Mouse (Mus musculus) heart, embryonic 10.5 days (tissue): ENCODE measurements around the gene Susd4. TPM values are rescaled to one million over a fixed set of nuclear protein-coding genes. Genes with fewer than 3 reads are reported as not detected.

Source experiments
- DNase-seq: peaks from one replicate; pipeline ENCODE4 v3.0.0-alpha.2; 2017; ENCODE audit warnings: low spot score
- H3K27ac ChIP-seq: fragments of 300-500 bp; sonication (generic); 2 replicates; pipeline ENCODE4 v1.5.1; 2016; ENCODE audit warnings: mild to moderate bottlenecking
- H3K27me3 ChIP-seq: fragments of 300-500 bp; sonication (generic); 2 replicates; pipeline ENCODE4 v1.6.1; 2016; ENCODE audit warnings: mild to moderate bottlenecking; ENCODE audit not compliant: poor library complexity, insufficient read depth, severe bottlenecking
- H3K36me3 ChIP-seq: fragments of 300-500 bp; sonication (generic); 2 replicates; pipeline ENCODE4 v1.6.1; 2016; ENCODE audit warnings: mild to moderate bottlenecking, moderate library complexity
- H3K4me1 ChIP-seq: fragments of 300-500 bp; sonication (generic); 2 replicates; pipeline ENCODE4 v1.6.1; 2016; ENCODE audit warnings: mild to moderate bottlenecking
- H3K4me3 ChIP-seq: fragments of 300-500 bp; sonication (generic); 2 replicates; pipeline ENCODE4 v1.5.1; 2016; ENCODE audit warnings: mild to moderate bottlenecking, moderate library complexity
- H3K9me3 ChIP-seq: fragments of 300-500 bp; sonication (generic); 2 replicates; pipeline ENCODE4 v1.6.1; 2016; ENCODE audit warnings: mild to moderate bottlenecking, moderate library complexity
- WGBS: fragments of 180-500 bp; shearing (Covaris S2); methylation state at CpG from one replicate; pipeline ENCODE4 v1.1.7; 2016; 5-methylcytosine and 5-hydroxymethylcytosine counted together
- polyA plus RNA-seq: library from polyadenylated mRNA; unstranded; fragments of >200 nt; fragmentation: Nextera tagmentation; extraction: Ambion mirVana; gene quantifications from 2 replicates; pipeline ENCODE4 v1.2.1, GENCODE M21; 2016

Gene Susd4
- polyA plus RNA-seq, 1 experiment from 2014 or later, result 9.4 TPM

GRCm38 (mm10) chr1:182794628-182795027 lies 31.0 kb downstream of the Susd4 start:
- Histone ChIP-seq H3K36me3 (no peaks in the 10 kb centered on the region), H3K27me3 (no peaks in the 10 kb centered on the region), H3K4me1 (peaks cover 48% of the 10 kb centered on the region), H3K4me3 (no peak overlapping the region), H3K9me3 (no peaks in the 10 kb centered on the region), H3K27ac (no peak overlapping the region)
- 76% methylated on average over 9 of the region's 9 CpGs for WGBS
- DNase-seq, result peak; percentile 60

GRCm38 (mm10) chr1:182797048-182797447 lies 33.4 kb downstream of the Susd4 start:
- Histone ChIP-seq H3K4me1 (peaks cover 40% of the 10 kb centered on the region), H3K4me3 (no peak overlapping the region), H3K27me3 (0 out of 2 replicates have a peak, but pooled peaks cover 5% of the 10 kb centered on the region), H3K27ac (peak overlapping the region; percentile 62; the same call in 1 of the 2 replicates), H3K9me3 (no peaks in the 10 kb centered on the region), H3K36me3 (no peaks in the 10 kb centered on the region)
- DNase-seq, result no peak
- 60% methylated on average over 14 of the region's 14 CpGs for WGBS

GRCm38 (mm10) chr1:182801590-182801989 lies 37.9 kb downstream of the Susd4 start:
- no peak for DNase-seq
- WGBS, result 58% methylated on average over 2 of the region's 2 CpGs
- 0 out of 2 replicates have a peak, but pooled peaks cover 9% of the 10 kb centered on the region for H3K27me3 ChIP-seq
- no peaks in the 10 kb centered on the region for H3K36me3 ChIP-seq
- no peak overlapping the region for H3K4me3 ChIP-seq
- H3K4me1 ChIP-seq, result peaks cover 11% of the 10 kb centered on the region
- no peaks in the 10 kb centered on the region for H3K9me3 ChIP-seq
- H3K27ac ChIP-seq, result no peak overlapping the region

GRCm38 (mm10) chr1:182802891-182803290 lies 39.2 kb downstream of the Susd4 start:
- Histone ChIP-seq H3K27me3 (0 out of 2 replicates have a peak, but pooled peaks cover 9% of the 10 kb centered on the region), H3K27ac (no peak overlapping the region), H3K36me3 (no peaks in the 10 kb centered on the region), H3K9me3 (no peaks in the 10 kb centered on the region), H3K4me3 (no peak overlapping the region), H3K4me1 (peaks cover 5% of the 10 kb centered on the region)
- 80% methylated on average over 15 of the region's 15 CpGs for WGBS
- no peak for DNase-seq

GRCm38 (mm10) chr1:182813991-182814390 lies 50.3 kb downstream of the Susd4 start:
- no peak for DNase-seq
- Histone ChIP-seq H3K27me3 (no peaks in the 10 kb centered on the region), H3K27ac (no peak overlapping the region), H3K36me3 (0 out of 2 replicates have a peak, but pooled peaks cover 4% of the 10 kb centered on the region), H3K4me3 (no peak overlapping the region), H3K4me1 (peaks cover 47% of the 10 kb centered on the region), H3K9me3 (peaks cover 7% of the 10 kb centered on the region)
- 82% methylated on average over 7 of the region's 7 CpGs for WGBS

GRCm38 (mm10) chr1:182814566-182814965 lies 50.9 kb downstream of the Susd4 start:
- Histone ChIP-seq H3K4me1 (peaks cover 52% of the 10 kb centered on the region), H3K27me3 (no peaks in the 10 kb centered on the region), H3K36me3 (0 out of 2 replicates have a peak, but pooled peaks cover 4% of the 10 kb centered on the region), H3K27ac (no peak overlapping the region), H3K9me3 (peaks cover 7% of the 10 kb centered on the region), H3K4me3 (no peak overlapping the region)
- 77% methylated on average over 6 of the region's 6 CpGs for WGBS
- no peak for DNase-seq

GRCm38 (mm10) chr1:182817106-182817505 lies 53.4 kb downstream of the Susd4 start:
- Histone ChIP-seq H3K4me1 (peaks cover 50% of the 10 kb centered on the region), H3K27me3 (no peaks in the 10 kb centered on the region), H3K9me3 (peaks cover 7% of the 10 kb centered on the region), H3K36me3 (0 out of 2 replicates have a peak, but pooled peaks cover 4% of the 10 kb centered on the region), H3K27ac (peak overlapping the region; percentile 29; the same call in 1 of the 2 replicates), H3K4me3 (no peak overlapping the region)
- no peak for DNase-seq
- WGBS, result 32% methylated on average over 5 of the region's 5 CpGs

GRCm38 (mm10) chr1:182817624-182818023 lies 54.0 kb downstream of the Susd4 start:
- no peak for DNase-seq
- H3K4me3 ChIP-seq, result no peak overlapping the region
- H3K36me3 ChIP-seq, result 0 out of 2 replicates have a peak, but pooled peaks cover 3% of the 10 kb centered on the region
- H3K27ac ChIP-seq, result peak overlapping the region; percentile 29; the same call in 1 of the 2 replicates
- 13% methylated on average over 6 of the region's 6 CpGs for WGBS
- H3K4me1 ChIP-seq, result peaks cover 50% of the 10 kb centered on the region
- peaks cover 2% of the 10 kb centered on the region for H3K9me3 ChIP-seq
- no peaks in the 10 kb centered on the region for H3K27me3 ChIP-seq

- no peak for DNase-seq
- WGBS, result 9% methylated on average over 10 of the region's 10 CpGs
- no peaks in the 10 kb centered on the region for H3K36me3 ChIP-seq
- H3K27ac ChIP-seq, result peak overlapping the region; percentile 49
- H3K4me3 ChIP-seq, result peak overlapping the region; percentile 19; the same call in 1 of the 2 replicates
- H3K27me3 ChIP-seq, result no peaks in the 10 kb centered on the region
- peaks cover 49% of the 10 kb centered on the region for H3K4me1 ChIP-seq
- H3K9me3 ChIP-seq, result no peaks in the 10 kb centered on the region
These were observed 55.3 kb downstream of the Susd4 start for GRCm38 (mm10) chr1:182818931-182819330.

GRCm38 (mm10) chr1:182822729-182823128 lies 59.1 kb downstream of the Susd4 start:
- Histone ChIP-seq H3K4me1 (peaks cover 17% of the 10 kb centered on the region), H3K9me3 (no peaks in the 10 kb centered on the region), H3K36me3 (no peaks in the 10 kb centered on the region), H3K27ac (no peak overlapping the region), H3K4me3 (no peak overlapping the region), H3K27me3 (no peaks in the 10 kb centered on the region)
- no peak for DNase-seq
- WGBS, result 72% methylated on average over 10 of the region's 10 CpGs

GRCm38 (mm10) chr1:182823723-182824421 lies 60.2 kb downstream of the Susd4 start:
- Histone ChIP-seq H3K27me3 (no peaks in the 10 kb centered on the region), H3K9me3 (no peaks in the 10 kb centered on the region), H3K27ac (peak overlapping the region; percentile 53; the same call in 1 of the 2 replicates), H3K4me3 (no peak overlapping the region), H3K36me3 (no peaks in the 10 kb centered on the region), H3K4me1 (peaks cover 10% of the 10 kb centered on the region)
- 65% methylated on average over 21 of the region's 21 CpGs for WGBS
- no peak for DNase-seq

- no peaks in the 10 kb centered on the region for H3K36me3 ChIP-seq
- no peaks in the 10 kb centered on the region for H3K27me3 ChIP-seq
- 77% methylated on average over 3 of the region's 3 CpGs for WGBS
- peaks cover 8% of the 10 kb centered on the region for H3K4me1 ChIP-seq
- no peaks in the 10 kb centered on the region for H3K9me3 ChIP-seq
- no peak overlapping the region for H3K4me3 ChIP-seq
- no peak overlapping the region for H3K27ac ChIP-seq
- no peak for DNase-seq
These were observed 62.9 kb downstream of the Susd4 start for GRCm38 (mm10) chr1:182826557-182826956.

- H3K9me3 ChIP-seq, result no peaks in the 10 kb centered on the region
- no peak for DNase-seq
These were observed 74.4 kb downstream of the Susd4 start for GRCm38 (mm10) chr1:182838061-182838460.

More at GRCm38 (mm10) chr1:182838061-182838460, 74.4 kb downstream of the Susd4 start:
- Histone ChIP-seq H3K4me1 (peaks cover 7% of the 10 kb centered on the region), H3K36me3 (no peaks in the 10 kb centered on the region), H3K27ac (no peak overlapping the region), H3K27me3 (no peaks in the 10 kb centered on the region), H3K4me3 (no peak overlapping the region)
- 90% methylated on average over 6 of the region's 6 CpGs for WGBS
